Mouse (Mus musculus) C2C12 (cell line): ENCODE measurements around the gene Sh3gl3. TPM values are rescaled to one million over a fixed set of nuclear protein-coding genes. Genes with fewer than 3 reads are reported as not detected.

Experiments
- H3K27me3 ChIP-seq: one replicate; pipeline ENCODE4 v1.6.1; 2011; ENCODE audit not compliant: control insufficient read depth, insufficient read depth, insufficient read length
- H3K36me3 ChIP-seq: one replicate; pipeline ENCODE4 v1.6.1; 2011; ENCODE audit not compliant: control insufficient read depth, insufficient read depth
- H3K4me3 ChIP-seq: one replicate; pipeline ENCODE4 v1.5.1; 2011; ENCODE audit warnings: mild to moderate bottlenecking, control low read depth; ENCODE audit not compliant: poor library complexity, insufficient read depth, severe bottlenecking
- H3K79me2 ChIP-seq: one replicate; pipeline ENCODE4 v1.6.1; 2011; ENCODE audit not compliant: control insufficient read depth, insufficient read depth
- H3K79me3 ChIP-seq: one replicate; pipeline ENCODE4 v1.6.1; 2011; ENCODE audit warnings: low read depth, control low read depth
- H3ac ChIP-seq: one replicate; pipeline ENCODE3; 2011; ENCODE audit warnings: low read depth; ENCODE audit not compliant: control insufficient read depth, insufficient read length
- CEBPB ChIP-seq: IDR thresholded peaks from one replicate; pipeline ENCODE4 v1.6.1; 2011; ENCODE audit warnings: low read depth, mild to moderate bottlenecking, control low read depth, moderate library complexity
- CTCF ChIP-seq: IDR thresholded peaks from one replicate; pipeline ENCODE4 v1.5.1; 2011; ENCODE audit not compliant: control insufficient read depth, insufficient read depth, insufficient read length
- FOSL1 ChIP-seq: IDR thresholded peaks from one replicate; pipeline ENCODE4 v1.8.0; 2011; ENCODE audit warnings: mild to moderate bottlenecking, low read length; ENCODE audit not compliant: poor library complexity, insufficient read depth, severe bottlenecking
- MAX ChIP-seq: IDR thresholded peaks from one replicate; pipeline ENCODE4 v1.6.1; 2011; ENCODE audit warnings: mild to moderate bottlenecking, control low read depth
- MYOD1 ChIP-seq: IDR thresholded peaks from one replicate; pipeline ENCODE4 v1.6.1; 2011; ENCODE audit warnings: low read depth; ENCODE audit not compliant: control insufficient read depth, insufficient read length
- MYOG ChIP-seq: IDR thresholded peaks from one replicate; pipeline ENCODE4 v1.6.1; 2011; ENCODE audit not compliant: control insufficient read depth, insufficient read length; ENCODE audit errors: extremely low read depth
- USF1 ChIP-seq: IDR thresholded peaks from one replicate; pipeline ENCODE4 v1.6.1; 2011; ENCODE audit warnings: low read depth, mild to moderate bottlenecking, control low read depth, moderate library complexity
- polyA plus RNA-seq: library from polyadenylated mRNA; unstranded; fragments of >200 nt; fragmentation: generic; extraction: Trizol; gene quantifications from one replicate; pipeline ENCODE4 v1.2.1, GENCODE M21; 2012; ENCODE audit warnings: missing spikeins

Sh3gl3 gene
- polyA plus RNA-seq, 1 experiment, result 1.1 TPM

GRCm38 (mm10) chr7:82176192-82176591 is 2.6 kb downstream of the Sh3gl3 start:
- TF ChIP-seq MYOG (no peak), MAX (no peak), USF1 (no peak), CEBPB (no peak), CTCF (no peak), MYOD1 (no peak), FOSL1 (no peak)
- Histone ChIP-seq H3ac (no peak overlapping the region), H3K79me2 (no peaks in the 10 kb centered on the region), H3K36me3 (no peaks in the 10 kb centered on the region), H3K4me3 (no peak overlapping the region), H3K79me3 (no peaks in the 10 kb centered on the region), H3K27me3 (no peaks in the 10 kb centered on the region)

- Histone ChIP-seq H3K4me3 (no peak overlapping the region), H3ac (no peak overlapping the region), H3K79me2 (no peaks in the 10 kb centered on the region), H3K79me3 (no peaks in the 10 kb centered on the region), H3K36me3 (no peaks in the 10 kb centered on the region), H3K27me3 (no peaks in the 10 kb centered on the region)
- TF ChIP-seq FOSL1, result no peak
- no peak for TF ChIP-seq MYOD1
- no peak for TF ChIP-seq USF1
- no peak for TF ChIP-seq CTCF
- no peak for TF ChIP-seq CEBPB
Measured at GRCm38 (mm10) chr7:82177336-82177735, 3.7 kb downstream of the Sh3gl3 start.

GRCm38 (mm10) chr7:82180919-82181318 is 7.3 kb downstream of the Sh3gl3 start:
- Histone ChIP-seq H3K4me3 (no peak overlapping the region), H3K79me2 (no peaks in the 10 kb centered on the region), H3K36me3 (no peaks in the 10 kb centered on the region), H3K79me3 (no peaks in the 10 kb centered on the region), H3ac (no peak overlapping the region), H3K27me3 (no peaks in the 10 kb centered on the region)
- no peak for TF ChIP-seq FOSL1

GRCm38 (mm10) chr7:82182781-82183180 is 9.1 kb downstream of the Sh3gl3 start:
- Histone ChIP-seq H3K27me3 (no peaks in the 10 kb centered on the region), H3K36me3 (no peaks in the 10 kb centered on the region), H3K79me2 (no peaks in the 10 kb centered on the region), H3K4me3 (no peak overlapping the region), H3ac (no peak overlapping the region), H3K79me3 (no peaks in the 10 kb centered on the region)
- TF ChIP-seq MAX (no peak), MYOG (no peak), USF1 (no peak), FOSL1 (no peak), CEBPB (no peak), MYOD1 (no peak), CTCF (no peak)

- no peaks in the 10 kb centered on the region for H3K79me2 ChIP-seq
Measured at GRCm38 (mm10) chr7:82191604-82192003, 18.0 kb downstream of the Sh3gl3 start.

GRCm38 (mm10) chr7:82192512-82192911 is 18.9 kb downstream of the Sh3gl3 start:
- Histone ChIP-seq H3K27me3 (no peaks in the 10 kb centered on the region), H3K79me3 (no peaks in the 10 kb centered on the region), H3K79me2 (no peaks in the 10 kb centered on the region), H3K36me3 (no peaks in the 10 kb centered on the region), H3ac (no peak overlapping the region), H3K4me3 (no peak overlapping the region)
- TF ChIP-seq MYOG (no peak), MYOD1 (no peak), CTCF (no peak), FOSL1 (no peak), USF1 (no peak), MAX (no peak), CEBPB (no peak)

More at GRCm38 (mm10) chr7:82191604-82192003, 18.0 kb downstream of the Sh3gl3 start:
- Histone ChIP-seq H3K4me3 (no peak overlapping the region), H3K36me3 (no peaks in the 10 kb centered on the region), H3K27me3 (no peaks in the 10 kb centered on the region), H3ac (no peak overlapping the region), H3K79me3 (no peaks in the 10 kb centered on the region)
- TF ChIP-seq MAX, result no peak
- TF ChIP-seq MYOG, result no peak
- no peak for TF ChIP-seq CTCF
- no peak for TF ChIP-seq USF1
- no peak for TF ChIP-seq FOSL1
- no peak for TF ChIP-seq MYOD1
- no peak for TF ChIP-seq CEBPB
